Mouse (Mus musculus) thymus, postnatal 4 days (tissue): Measurements from ENCODE around the gene Gm7945.
"Not testable (repeated sequence)": the region's sequence is repeated elsewhere in the genome, so short reads cannot be mapped to it uniquely, and the experiment has no call there.

Experiments used
- DNase-seq: peaks from one replicate; pipeline ENCODE4 v3.0.0; 2021

Gm7945 gene

DNA sequence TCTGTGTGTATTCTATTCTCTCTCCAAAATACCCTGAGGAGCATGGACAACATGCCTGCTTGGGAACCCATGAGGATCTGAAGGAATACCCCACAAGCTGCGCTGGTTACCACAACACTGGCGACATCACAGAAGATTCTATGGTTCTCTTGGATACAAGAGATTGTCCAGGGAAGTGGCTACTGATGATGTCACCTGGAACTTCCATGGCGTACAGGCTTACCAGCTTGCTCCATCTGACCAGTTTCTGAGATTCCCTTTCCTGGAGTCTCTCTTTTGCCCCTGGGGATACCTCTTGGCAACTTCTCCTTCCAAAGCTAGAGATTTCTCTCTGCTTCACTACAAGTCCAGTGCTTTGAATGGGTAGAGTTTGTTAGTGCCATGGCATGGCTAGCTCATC is at the start of gene Gm7945:
Gm7945 (minus strand) TSS at position 101 of the 400 bp plus-strand sequence.
- not testable (repeated sequence) for DNase-seq

DNA sequence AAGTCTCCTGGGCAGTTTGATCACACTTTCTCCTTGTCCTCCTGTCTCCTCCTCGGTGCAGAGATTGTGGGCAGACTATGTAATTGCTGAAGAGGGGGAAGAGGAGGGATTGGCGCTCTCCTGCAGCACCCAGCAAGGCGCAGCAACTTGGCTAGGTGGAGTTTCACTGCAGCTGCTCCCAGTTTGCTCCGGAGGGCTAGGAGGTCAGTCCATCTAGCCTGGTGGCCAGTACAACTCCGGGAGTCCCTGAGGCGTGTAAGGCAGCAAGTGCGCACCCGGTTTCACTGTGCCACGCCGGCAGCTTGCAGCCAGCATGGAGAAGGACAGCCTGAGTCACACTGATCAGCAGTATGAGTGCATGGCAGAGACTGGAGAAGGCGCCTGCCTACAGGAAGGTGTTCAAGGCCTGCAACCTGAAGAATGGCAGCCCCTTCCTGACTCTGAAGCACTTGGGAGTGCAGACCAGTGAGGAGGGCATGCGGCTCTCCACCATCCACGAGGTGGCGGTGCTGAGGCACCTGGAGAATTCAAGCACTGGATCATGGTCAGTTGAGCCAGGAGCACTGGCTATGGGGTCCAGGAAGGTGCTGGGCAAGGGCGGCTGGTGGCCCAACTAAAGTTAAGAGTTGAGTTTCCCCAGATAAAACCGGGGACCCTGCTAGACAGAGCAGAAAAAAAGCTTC is 39.4 kb upstream of the Gm7945 start:
- DNase-seq = not testable (repeated sequence)

DNA sequence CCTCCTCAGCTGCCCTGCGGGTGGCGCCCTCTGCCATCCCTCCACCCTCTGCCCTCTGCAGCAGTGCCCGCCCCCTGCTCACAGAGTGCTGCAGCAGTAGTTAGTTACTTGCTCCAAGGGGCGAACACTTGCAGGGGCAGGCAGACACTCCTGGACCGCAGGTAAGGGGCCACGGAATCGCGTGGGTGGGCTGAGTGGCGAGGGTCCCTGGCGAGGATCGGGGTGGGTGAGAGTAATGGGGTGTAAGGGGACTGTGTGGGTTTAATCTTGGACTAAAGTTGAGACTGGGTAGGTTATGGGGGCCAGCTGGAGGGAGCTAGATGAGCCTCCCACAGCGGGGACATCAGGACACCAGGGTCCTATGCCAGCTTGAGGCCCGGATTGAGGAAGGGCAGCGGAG is 38.5 kb upstream of the Gm7945 start:
- DNase-seq = not testable (repeated sequence)

DNA sequence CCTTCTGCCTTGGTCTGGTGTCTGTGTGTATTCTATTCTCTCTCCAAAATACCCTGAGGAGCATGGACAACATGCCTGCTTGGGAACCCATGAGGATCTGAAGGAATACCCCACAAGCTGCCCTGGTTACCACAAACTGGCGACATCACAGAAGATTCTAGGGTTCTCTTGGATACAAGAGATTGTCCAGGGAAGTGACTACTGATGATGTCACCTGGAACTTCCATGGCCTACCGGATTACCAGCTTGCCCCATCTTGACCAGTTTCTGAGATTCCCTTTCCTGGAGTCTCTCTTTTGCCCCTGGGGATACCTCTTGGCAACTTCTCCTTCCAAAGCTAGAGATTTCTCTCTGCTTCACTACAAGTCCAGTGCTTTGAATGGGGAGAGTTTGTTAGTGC is 22.0 kb upstream of the Gm7945 start, which contains the start of gene Gm6482:
Gm6482 (minus strand) TSS at position 101 of the 400 bp plus-strand sequence.
- DNase-seq = not testable (repeated sequence)

DNA sequence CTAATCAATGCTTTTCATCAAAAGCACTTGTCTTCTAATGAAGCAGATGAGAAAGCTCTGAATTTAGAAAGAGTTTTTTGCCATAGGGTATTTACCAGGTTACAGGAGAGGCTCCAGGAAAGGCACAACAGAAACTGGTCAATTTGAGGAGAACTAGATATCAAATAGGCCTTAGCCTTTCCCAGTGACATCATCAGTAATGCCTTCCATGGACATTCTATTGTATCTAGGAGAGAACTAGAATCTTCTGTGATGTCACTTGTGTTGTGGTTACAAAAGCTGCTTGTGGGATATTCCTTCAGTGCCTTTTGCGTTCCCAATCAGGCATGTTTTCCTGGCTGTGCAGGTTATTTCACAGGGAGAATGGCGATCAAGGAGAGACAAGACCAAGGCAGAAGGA is 37.9 kb downstream of the Gm7945 start, which contains the start of gene Gm5798:
Gm5798 (plus strand) TSS at position 301 of the 400 bp plus-strand sequence.
- not testable (repeated sequence) for DNase-seq
